Mouse (Mus musculus) forebrain, embryonic 12.5 days (tissue): ENCODE measurements around the gene Yipf1. TPM values are rescaled to one million over a fixed set of nuclear protein-coding genes. Genes with fewer than 3 reads are reported as not detected.

ENCODE experiments used
- ATAC-seq: fragments of 200-750 bp; cut with Nextera tagmentation; 2 replicates; pipeline ENCODE4 v1.8.0; 2017; ENCODE audit warnings: moderate TSS enrichment; ENCODE audit not compliant: low FRiP score
- H3K27ac ChIP-seq: fragments of 300-500 bp; sonication (generic); 2 replicates; pipeline ENCODE4 v1.5.1; 2016; ENCODE audit warnings: mild to moderate bottlenecking
- H3K27me3 ChIP-seq: fragments of 300-500 bp; sonication (generic); 2 replicates; pipeline ENCODE4 v1.6.1; 2016; ENCODE audit warnings: mild to moderate bottlenecking
- H3K36me3 ChIP-seq: fragments of 300-500 bp; sonication (generic); replicated peaks from 2 replicates; pipeline ENCODE4 v1.6.1; 2016; ENCODE audit warnings: mild to moderate bottlenecking
- H3K4me1 ChIP-seq: fragments of 300-500 bp; sonication (generic); 2 replicates; pipeline ENCODE4 v1.6.1; 2016
- H3K4me2 ChIP-seq: fragments of 300-500 bp; sonication (generic); 2 replicates; pipeline ENCODE4 v1.6.1; 2016; ENCODE audit warnings: mild to moderate bottlenecking, moderate library complexity
- H3K4me3 ChIP-seq: fragments of 300-500 bp; sonication (generic); replicated peaks from 2 replicates; pipeline ENCODE4 v1.5.1; 2016; ENCODE audit warnings: mild to moderate bottlenecking
- H3K9ac ChIP-seq: fragments of 300-500 bp; sonication (generic); 2 replicates; pipeline ENCODE4 v1.6.1; 2016; ENCODE audit warnings: mild to moderate bottlenecking
- H3K9me3 ChIP-seq: fragments of 300-500 bp; sonication (generic); 2 replicates; pipeline ENCODE4 v1.6.1; 2016
- WGBS: fragments of 180-500 bp; shearing (Covaris S2); methylation state at CpG from one replicate; pipeline ENCODE4 v1.1.7; 2016; 5-methylcytosine and 5-hydroxymethylcytosine counted together
- polyA plus RNA-seq: library from polyadenylated mRNA; unstranded; fragments of >200 nt; fragmentation: Nextera tagmentation; extraction: Ambion mirVana; gene quantifications from 2 replicates; pipeline ENCODE4 v1.2.1, GENCODE M21; 2016

Yipf1 gene
- polyA plus RNA-seq, 1 experiment from 2014 or later, result 41.8 TPM

- H3K27ac ChIP-seq, result no peak overlapping the region
- 92% methylated on average over 7 of the region's 7 CpGs for WGBS
- ATAC-seq, result no peak
- no peaks in the 10 kb centered on the region for H3K27me3 ChIP-seq
- H3K4me3 ChIP-seq, result no peak overlapping the region
- no peak overlapping the region for H3K9ac ChIP-seq
- no peaks in the 10 kb centered on the region for H3K36me3 ChIP-seq
- no peaks in the 10 kb centered on the region for H3K9me3 ChIP-seq
- no peaks in the 10 kb centered on the region for H3K4me1 ChIP-seq
- no peak overlapping the region for H3K4me2 ChIP-seq
Observed at GRCm38 (mm10) chr4:107299779-107300340, 14.3 kb upstream of the Yipf1 start.

DNA sequence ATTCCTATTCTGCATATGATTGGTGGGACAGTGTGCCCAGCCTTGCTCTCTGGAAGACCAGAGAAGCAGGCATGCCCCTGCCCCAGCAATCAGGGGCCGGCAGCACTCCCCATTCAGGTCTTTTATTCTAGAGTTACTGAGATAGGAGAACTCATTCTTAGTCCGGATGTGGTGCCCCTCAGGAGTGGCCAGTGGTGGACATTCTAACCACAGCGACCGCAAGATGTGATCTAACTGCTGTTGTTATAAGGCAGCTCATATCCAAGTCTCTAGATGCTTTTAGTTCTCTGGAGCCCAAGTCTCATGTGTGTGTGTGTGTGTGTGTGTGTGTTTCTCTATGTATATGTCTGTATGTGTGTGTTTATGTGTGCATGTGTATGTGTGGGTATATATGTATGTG, 13.8 kb upstream of the Yipf1 start:
- no peak for ATAC-seq
- Histone ChIP-seq H3K9me3 (no peaks in the 10 kb centered on the region), H3K4me1 (no peaks in the 10 kb centered on the region), H3K27me3 (no peaks in the 10 kb centered on the region), H3K27ac (no peak overlapping the region), H3K4me2 (no peak overlapping the region), H3K4me3 (no peak overlapping the region), H3K9ac (no peak overlapping the region), H3K36me3 (no peaks in the 10 kb centered on the region)
- WGBS, result 81% methylated on average over 4 of the region's 4 CpGs

- WGBS, result 92% methylated on average over 1 of the region's 1 CpGs
- Histone ChIP-seq H3K27me3 (no peaks in the 10 kb centered on the region), H3K4me1 (no peaks in the 10 kb centered on the region), H3K36me3 (no peaks in the 10 kb centered on the region), H3K9ac (peak overlapping the region; percentile 21; the same call in 1 of the 2 replicates), H3K4me2 (no peak overlapping the region), H3K9me3 (no peaks in the 10 kb centered on the region), H3K4me3 (no peak overlapping the region), H3K27ac (no peak overlapping the region)
- no peak for ATAC-seq
Observed at GRCm38 (mm10) chr4:107300902-107301555, 13.1 kb upstream of the Yipf1 start.

- no peak for ATAC-seq
- no peaks in the 10 kb centered on the region for H3K9me3 ChIP-seq
- H3K4me2 ChIP-seq, result no peak overlapping the region
- no peaks in the 10 kb centered on the region for H3K36me3 ChIP-seq
- no peak overlapping the region for H3K4me3 ChIP-seq
- 86% methylated on average over 9 of the region's 9 CpGs for WGBS
- H3K27ac ChIP-seq, result no peak overlapping the region
- 0 out of 2 replicates have a peak, but pooled peaks cover 6% of the 10 kb centered on the region for H3K27me3 ChIP-seq
- H3K4me1 ChIP-seq, result no peaks in the 10 kb centered on the region; the same call in 1 of the 2 replicates
- no peak overlapping the region for H3K9ac ChIP-seq
Observed at GRCm38 (mm10) chr4:107302221-107302620, 11.9 kb upstream of the Yipf1 start.

DNA sequence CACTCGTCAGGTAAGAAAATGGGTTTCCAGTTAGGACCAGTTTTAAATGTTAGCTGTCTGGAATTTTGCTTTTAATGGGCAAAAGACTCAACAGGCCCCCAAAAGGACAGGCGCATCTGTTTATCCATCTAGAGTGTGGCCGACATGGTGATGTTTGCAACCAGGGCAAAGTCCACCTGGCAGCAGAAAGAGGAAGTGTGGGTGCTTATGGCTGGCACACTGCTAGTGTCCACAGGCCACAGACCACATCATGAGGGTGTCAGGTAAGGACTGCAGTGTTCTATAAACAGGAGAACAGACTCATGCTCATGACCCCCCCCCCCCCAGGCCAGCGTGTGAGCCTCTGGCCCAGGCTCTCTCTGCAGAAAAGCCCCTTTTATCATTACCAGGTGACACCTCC, 11.3 kb upstream of the Yipf1 start:
- Histone ChIP-seq H3K4me1 (no peaks in the 10 kb centered on the region; the same call in 1 of the 2 replicates), H3K27me3 (0 out of 2 replicates have a peak, but pooled peaks cover 6% of the 10 kb centered on the region), H3K9ac (no peak overlapping the region), H3K4me2 (no peak overlapping the region), H3K27ac (no peak overlapping the region), H3K9me3 (no peaks in the 10 kb centered on the region), H3K4me3 (no peak overlapping the region), H3K36me3 (no peaks in the 10 kb centered on the region)
- ATAC-seq, result no peak
- 87% methylated on average over 4 of the region's 4 CpGs for WGBS

DNA sequence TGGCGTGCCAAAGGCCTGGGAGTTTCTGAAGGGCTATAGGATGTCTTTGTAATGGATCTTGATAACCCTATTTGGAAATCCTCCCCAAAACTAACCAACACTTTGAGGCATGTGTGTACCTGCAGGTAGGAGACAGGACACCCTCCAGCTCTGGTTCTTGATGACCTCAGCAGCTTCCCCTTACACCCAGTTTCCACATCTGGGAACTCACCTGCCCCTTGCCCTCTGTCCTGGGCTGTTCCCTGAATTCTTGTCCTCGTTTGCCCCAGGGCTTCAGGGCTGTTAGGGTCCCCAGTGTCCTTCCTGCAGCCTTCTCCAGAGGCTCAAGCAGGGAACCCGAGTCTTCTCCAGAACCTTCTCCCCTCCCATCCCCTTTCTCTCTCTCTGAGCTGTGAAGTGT, 10.6 kb upstream of the Yipf1 start:
- Histone ChIP-seq H3K9ac (no peak overlapping the region), H3K36me3 (no peaks in the 10 kb centered on the region), H3K4me1 (no peaks in the 10 kb centered on the region; the same call in 1 of the 2 replicates), H3K4me2 (no peak overlapping the region), H3K27me3 (0 out of 2 replicates have a peak, but pooled peaks cover 6% of the 10 kb centered on the region), H3K27ac (no peak overlapping the region), H3K4me3 (no peak overlapping the region), H3K9me3 (no peaks in the 10 kb centered on the region)
- ATAC-seq, result no peak
- 53% methylated on average over 3 of the region's 3 CpGs for WGBS

GRCm38 (mm10) chr4:107306966-107307365, 7.2 kb upstream of the Yipf1 start, which contains the start of gene Dio1:
Gene Dio1 (minus strand): TSS chr4:107307169.
- WGBS, result 68% methylated on average over 6 of the region's 6 CpGs
- Histone ChIP-seq H3K27me3 (0 out of 2 replicates have a peak, but pooled peaks cover 6% of the 10 kb centered on the region), H3K9me3 (no peaks in the 10 kb centered on the region), H3K4me3 (no peak within 1 kb of the TSS), H3K36me3 (no peaks in the 10 kb centered on the region), H3K27ac (no peak within 1 kb of the TSS), H3K9ac (no peak within 1 kb of the TSS), H3K4me2 (no peak within 1 kb of the TSS), H3K4me1 (no peaks in the 10 kb centered on the region; the same call in 1 of the 2 replicates)
- ATAC-seq, result no peak

- Histone ChIP-seq H3K27ac (no peak overlapping the region), H3K4me3 (peak overlapping the region; percentile 55), H3K36me3 (peaks cover 9% of the 10 kb centered on the region), H3K4me2 (peak overlapping the region; percentile 76), H3K4me1 (peaks cover 16% of the 10 kb centered on the region), H3K9me3 (no peaks in the 10 kb centered on the region), H3K9ac (peak overlapping the region; percentile 61), H3K27me3 (no peaks in the 10 kb centered on the region)
- 9% methylated on average over 7 of the region's 7 CpGs for WGBS
- peak; percentile 66 for ATAC-seq
Observed at GRCm38 (mm10) chr4:107314479-107314805, 279 bp downstream of the Yipf1 start.

DNA sequence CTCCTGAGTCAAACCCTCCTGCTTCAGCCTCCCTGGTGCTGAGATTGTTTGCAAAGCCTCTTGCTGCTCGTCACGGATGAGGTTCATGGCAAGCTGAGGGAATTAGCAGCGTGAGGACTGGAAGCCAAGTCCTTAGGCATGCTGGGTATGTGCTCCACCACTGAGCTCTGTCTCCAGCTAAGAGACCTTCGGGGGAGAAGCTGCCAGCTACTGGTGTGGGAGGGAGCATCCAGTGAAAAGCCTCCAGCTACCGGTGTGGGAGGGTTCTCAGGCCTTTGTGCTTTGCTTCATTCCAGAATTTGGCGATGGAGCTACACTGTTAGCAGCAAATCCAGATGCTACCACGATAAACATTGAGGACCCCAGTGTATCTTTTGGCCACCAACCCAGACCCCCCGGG, 4.5 kb downstream of the Yipf1 start:
- H3K9ac ChIP-seq, result no peak overlapping the region
- no peak for ATAC-seq
- whole genome bisulfite sequencing, result 87% methylated on average over 8 of the region's 8 CpGs
- H3K4me1 ChIP-seq, result peaks cover 12% of the 10 kb centered on the region
- no peak overlapping the region for H3K4me3 ChIP-seq
- no peaks in the 10 kb centered on the region for H3K27me3 ChIP-seq
- H3K27ac ChIP-seq, result no peak overlapping the region
- H3K9me3 ChIP-seq, result no peaks in the 10 kb centered on the region
- peaks cover 39% of the 10 kb centered on the region for H3K36me3 ChIP-seq
- no peak overlapping the region for H3K4me2 ChIP-seq

DNA sequence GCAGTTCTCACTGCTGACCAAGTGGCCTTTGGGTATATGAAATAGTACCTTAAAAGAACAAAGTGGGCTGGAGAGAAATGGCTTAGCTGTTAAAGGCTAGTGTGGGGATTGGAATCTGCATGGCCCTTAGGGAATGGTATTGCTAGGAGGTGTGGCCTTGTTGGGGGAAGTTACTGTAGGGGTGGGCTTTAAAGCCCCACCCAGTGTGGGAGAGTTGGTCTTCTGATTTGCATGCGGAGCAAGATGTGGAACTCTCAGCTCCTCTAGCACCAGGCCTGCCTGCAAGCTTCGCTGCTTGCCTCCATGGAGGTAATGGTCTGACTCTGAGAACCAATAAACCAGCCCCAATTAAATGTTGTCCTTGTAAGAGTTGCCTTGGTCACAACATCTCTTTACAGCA, 6.9 kb downstream of the Yipf1 start:
- WGBS, result 87% methylated on average over 2 of the region's 2 CpGs
- ATAC-seq, result no peak
- no peak overlapping the region for H3K4me2 ChIP-seq
- H3K9ac ChIP-seq, result no peak overlapping the region
- no peaks in the 10 kb centered on the region for H3K4me1 ChIP-seq
- peaks cover 39% of the 10 kb centered on the region for H3K36me3 ChIP-seq
- no peak overlapping the region for H3K27ac ChIP-seq
- H3K4me3 ChIP-seq, result no peak overlapping the region
- H3K27me3 ChIP-seq, result no peaks in the 10 kb centered on the region
- no peaks in the 10 kb centered on the region for H3K9me3 ChIP-seq

DNA sequence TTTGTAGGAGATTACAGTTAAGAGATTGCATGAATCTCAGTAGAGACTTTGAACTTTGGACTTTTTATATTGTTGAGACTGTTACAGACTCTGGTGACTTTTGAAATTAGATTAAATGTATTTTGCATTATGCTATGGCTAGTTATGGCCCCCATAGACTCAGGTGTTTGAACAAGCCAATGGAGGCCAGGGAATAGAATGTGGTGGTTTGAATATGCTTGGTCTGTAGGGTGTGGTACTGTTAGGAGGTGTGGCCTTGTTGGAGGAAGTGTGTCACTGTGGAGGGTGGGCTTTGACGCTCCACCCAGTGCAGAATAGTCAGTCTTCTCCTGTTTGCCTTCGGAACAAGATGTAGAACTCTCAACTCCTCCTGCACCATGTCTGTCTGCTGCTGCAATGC, 8.9 kb downstream of the Yipf1 start:
- Histone ChIP-seq H3K4me1 (no peaks in the 10 kb centered on the region), H3K27me3 (no peaks in the 10 kb centered on the region), H3K9me3 (no peaks in the 10 kb centered on the region), H3K9ac (no peak overlapping the region), H3K4me2 (no peak overlapping the region), H3K36me3 (peaks cover 39% of the 10 kb centered on the region), H3K4me3 (no peak overlapping the region), H3K27ac (no peak overlapping the region)
- 90% methylated on average over 2 of the region's 2 CpGs for WGBS
- ATAC-seq, result no peak

DNA sequence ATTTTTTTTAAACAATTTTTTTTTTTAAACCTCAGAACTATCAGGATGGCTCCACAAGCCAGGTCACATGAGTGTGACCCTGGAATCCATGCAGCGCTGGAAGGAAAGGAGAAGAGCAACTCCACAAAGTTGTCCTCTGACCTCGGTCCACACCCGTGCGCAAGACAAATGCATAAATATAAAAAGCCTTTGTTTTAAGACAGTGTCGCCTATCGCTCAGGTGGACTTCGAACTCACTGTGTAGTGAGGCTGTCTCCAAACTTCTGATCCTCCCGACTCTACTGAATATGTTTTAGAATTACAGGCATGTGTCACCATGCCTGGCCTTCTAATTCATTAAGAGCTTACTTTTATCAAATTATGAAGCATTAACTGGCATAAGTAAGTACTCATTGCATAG, 14.4 kb downstream of the Yipf1 start:
- no peak overlapping the region for H3K4me3 ChIP-seq
- ATAC-seq, result no peak
- H3K36me3 ChIP-seq, result 0 out of 2 replicates have a peak, but pooled peaks cover under 1% of the 10 kb centered on the region
- WGBS, result 95% methylated on average over 8 of the region's 8 CpGs
- H3K27ac ChIP-seq, result no peak overlapping the region
- no peak overlapping the region for H3K9ac ChIP-seq
- H3K27me3 ChIP-seq, result no peaks in the 10 kb centered on the region
- H3K4me2 ChIP-seq, result no peak overlapping the region
- H3K4me1 ChIP-seq, result no peaks in the 10 kb centered on the region
- H3K9me3 ChIP-seq, result no peaks in the 10 kb centered on the region

GRCm38 (mm10) chr4:107333514-107333913, 19.4 kb downstream of the Yipf1 start:
- H3K9me3 ChIP-seq, result no peaks in the 10 kb centered on the region

More at GRCm38 (mm10) chr4:107333514-107333913, 19.4 kb downstream of the Yipf1 start:
- Histone ChIP-seq H3K27ac (no peak overlapping the region), H3K4me3 (no peak overlapping the region), H3K9ac (no peak overlapping the region), H3K36me3 (no peaks in the 10 kb centered on the region; the same call in 1 of the 2 replicates), H3K27me3 (no peaks in the 10 kb centered on the region), H3K4me1 (no peaks in the 10 kb centered on the region), H3K4me2 (no peak overlapping the region)
- 91% methylated on average over 4 of the region's 4 CpGs for WGBS
- ATAC-seq, result no peak
